Mouse (Mus musculus): ENCODE results near the gene Pex5.

GRCm38 (mm10) chr6:124373584-124374206 lies 41.2 kb downstream of the Pex5 start:
- TF ChIP-seq EP300 (IDR thresholded peaks at IDR 0.05) (no peak), CTCF (IDR thresholded peaks at IDR 0.05) (no peak)
